Mouse (Mus musculus): ENCODE measurements around the gene Nog.

The Nog gene

DNA sequence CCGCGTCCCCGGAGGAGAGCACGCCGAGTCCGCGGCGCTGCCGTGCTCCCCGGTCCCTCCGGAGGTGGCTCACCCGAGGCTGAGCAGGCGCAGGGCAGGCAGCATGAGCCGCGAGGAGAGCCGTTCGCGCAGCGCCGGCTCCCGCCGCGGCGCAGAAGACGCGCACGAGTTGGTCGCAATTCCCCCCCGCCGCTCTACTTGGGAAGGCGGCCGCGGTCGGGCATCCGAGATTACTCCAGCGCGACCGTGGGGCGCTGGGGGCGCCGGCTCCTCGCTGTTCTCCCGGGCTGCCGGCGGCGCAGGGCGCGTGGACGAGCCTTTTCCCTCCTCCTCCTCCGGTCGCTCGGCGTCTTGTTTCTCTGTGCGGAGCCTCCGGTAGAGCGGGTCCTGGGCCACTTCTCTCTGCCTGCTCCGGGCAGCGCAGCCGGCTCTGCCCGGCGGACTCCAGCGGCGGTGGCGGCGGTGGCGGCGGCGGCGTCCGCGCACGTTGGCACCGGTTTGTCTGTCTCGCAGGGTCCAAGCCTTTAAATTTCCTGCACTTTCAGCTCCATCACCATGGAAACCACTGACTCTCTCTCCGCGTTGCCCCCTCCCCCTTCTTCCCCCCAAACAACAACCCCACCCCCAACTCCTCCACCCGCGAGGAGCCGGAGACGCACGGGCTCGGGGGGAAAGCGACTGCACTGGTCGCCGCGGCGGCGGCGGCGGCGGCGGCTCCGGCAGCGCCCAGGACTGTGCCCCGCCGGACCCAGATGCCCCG lies at the start of gene Nog:
Gene Nog (minus strand): TSS at position 277 of the 760 bp plus-strand sequence.
- peak; percentile 26 to 64 for DNase-seq (ENCODE audit: low spot score in 2 of 2)

GRCm38 (mm10) chr11:89340238-89340637 lies 38.1 kb upstream of the Nog start:
- DNase-seq (ENCODE audit: low spot score in 2 of 2) = peak in 1 of 2 experiments; percentile 16

DNA sequence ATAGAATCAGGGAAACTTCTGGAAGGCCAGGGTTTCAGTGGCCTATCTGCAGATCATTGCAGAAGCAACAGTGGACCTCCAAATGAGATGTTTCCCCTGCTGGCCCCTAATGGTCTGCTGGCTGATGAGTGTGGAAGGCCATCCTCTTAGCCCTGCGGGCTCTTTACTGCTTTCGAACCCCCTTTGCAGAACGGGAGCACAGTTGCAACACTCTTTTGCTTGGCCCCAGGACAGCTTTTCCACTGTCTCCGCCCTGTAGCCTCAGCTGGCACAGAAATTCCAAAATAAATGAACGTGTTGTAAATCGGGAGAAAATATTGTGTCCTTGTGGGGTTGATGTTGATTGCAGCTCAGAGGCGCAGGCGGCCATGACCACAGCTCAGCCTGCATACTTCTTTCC lies 37.7 kb upstream of the Nog start:
- no peak for DNase-seq (ENCODE audit: low spot score in 2 of 2)

- DNase-seq (ENCODE audit: low spot score in 2 of 2) = no peak
These were observed 35.8 kb upstream of the Nog start for GRCm38 (mm10) chr11:89337910-89338309.

- no peak for DNase-seq (ENCODE audit: low spot score in 2 of 2)
These were observed 25.2 kb upstream of the Nog start for GRCm38 (mm10) chr11:89327089-89327881.

- DNase-seq (ENCODE audit: low spot score in 2 of 2) = no peak
These were observed 19.6 kb upstream of the Nog start for GRCm38 (mm10) chr11:89321775-89322174.

DNA sequence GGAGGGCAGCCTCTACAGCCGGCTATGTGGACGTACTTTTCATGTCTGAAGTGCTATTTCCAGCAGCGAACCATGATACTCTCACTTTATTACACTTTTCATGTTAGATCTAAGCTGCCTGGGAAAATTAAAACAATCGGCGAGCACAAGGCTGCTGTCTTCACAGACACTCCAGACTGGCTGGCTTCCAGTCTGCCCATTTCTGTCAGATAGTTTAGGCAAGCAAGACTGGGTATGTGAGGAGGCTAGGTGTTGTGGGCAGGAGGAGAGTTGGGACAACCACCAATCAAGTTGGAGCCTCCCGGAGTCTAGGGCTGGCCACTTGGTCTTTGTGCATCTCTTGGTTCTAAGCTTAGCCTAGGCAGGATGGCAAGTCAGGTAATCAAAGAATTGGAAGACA lies 17.5 kb upstream of the Nog start:
- no peak for DNase-seq (ENCODE audit: low spot score in 2 of 2)

GRCm38 (mm10) chr11:89318324-89318723 lies 16.2 kb upstream of the Nog start:
- no peak for DNase-seq (ENCODE audit: low spot score in 2 of 2)

DNA sequence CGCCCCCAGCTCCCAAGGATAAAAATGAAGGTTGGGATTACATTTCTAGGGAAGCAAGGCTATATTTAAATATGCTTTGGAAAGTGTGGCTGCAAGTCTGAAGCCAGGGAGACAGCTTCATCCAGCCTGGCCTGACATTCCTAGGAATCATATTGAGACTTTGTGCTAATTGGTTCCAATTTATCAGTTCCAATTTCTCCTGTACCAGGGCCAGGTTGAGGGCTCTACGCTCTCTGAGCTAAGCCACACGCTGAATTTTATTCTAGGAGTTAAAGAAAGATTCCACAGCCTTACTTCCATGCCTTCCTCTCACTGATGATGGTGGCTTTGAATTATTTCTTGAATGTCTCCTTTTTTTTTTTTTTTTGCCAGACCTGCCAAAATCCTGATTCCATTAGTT lies 15.6 kb upstream of the Nog start:
- DNase-seq (ENCODE audit: low spot score in 2 of 2) = no peak

GRCm38 (mm10) chr11:89314374-89314773 lies 12.2 kb upstream of the Nog start:
- no peak for DNase-seq (ENCODE audit: low spot score in 2 of 2)

DNA sequence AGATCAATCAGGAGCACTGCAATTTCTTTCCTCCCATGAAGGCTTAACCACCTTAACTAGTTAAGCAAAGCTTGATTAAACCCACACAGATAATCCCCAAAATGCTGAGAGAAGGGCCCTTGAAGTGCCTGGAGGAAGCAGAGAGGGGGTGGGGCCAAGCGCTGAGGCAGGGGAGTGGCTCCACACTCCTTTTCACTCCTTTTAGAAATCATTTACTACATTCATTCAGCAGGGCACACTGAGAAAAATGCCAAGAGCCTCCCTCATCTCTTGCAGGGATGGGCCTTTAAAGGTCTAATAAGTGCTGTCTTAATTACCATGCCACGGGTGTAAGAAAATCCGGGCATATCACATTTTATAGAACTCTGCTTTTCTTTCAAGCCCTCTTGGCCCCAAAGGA lies 10.2 kb upstream of the Nog start:
- no peak for DNase-seq (ENCODE audit: low spot score in 2 of 2)

DNA sequence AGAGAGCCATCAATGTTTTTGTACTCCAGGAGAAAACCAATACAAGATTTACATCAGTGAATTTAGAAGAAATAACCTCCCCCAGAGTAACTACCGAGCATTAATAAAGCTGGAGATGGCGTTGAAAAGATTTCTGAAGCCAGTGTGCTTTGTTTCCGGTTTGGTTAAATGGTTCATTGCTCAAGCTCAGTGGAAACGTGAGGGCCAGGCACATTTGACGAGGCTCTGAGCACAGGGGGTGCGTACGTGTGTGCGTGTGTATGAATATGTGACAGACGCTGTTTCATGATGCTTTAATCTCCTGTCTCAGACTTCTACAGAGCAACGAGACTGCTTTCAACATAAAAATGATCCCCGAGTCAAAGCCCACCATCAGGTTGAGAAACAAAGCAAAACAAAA lies 8.1 kb upstream of the Nog start:
- no peak for DNase-seq (ENCODE audit: low spot score in 2 of 2)

DNA sequence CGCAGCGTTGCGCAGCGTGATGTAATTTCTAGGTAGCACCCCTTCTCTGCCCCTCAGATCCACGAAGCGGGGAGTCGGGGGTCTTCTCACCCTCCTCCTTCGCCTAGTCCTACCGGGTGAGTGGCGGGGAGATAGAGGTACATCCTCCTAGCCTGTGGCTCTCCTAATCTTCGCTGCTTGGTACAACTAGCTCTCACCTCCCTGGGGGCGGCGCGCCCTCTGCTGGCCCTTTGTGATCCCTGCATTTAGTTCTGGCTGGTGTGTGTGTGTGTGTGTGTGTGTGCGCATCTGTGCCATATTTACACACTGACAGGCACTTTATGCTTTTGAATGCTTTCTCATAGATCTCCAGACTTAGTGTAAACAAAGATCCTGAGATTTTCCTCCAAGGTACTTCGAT lies 1.3 kb upstream of the Nog start:
- DNase-seq (ENCODE audit: low spot score in 2 of 2) = peak; percentile 78 to 92

DNA sequence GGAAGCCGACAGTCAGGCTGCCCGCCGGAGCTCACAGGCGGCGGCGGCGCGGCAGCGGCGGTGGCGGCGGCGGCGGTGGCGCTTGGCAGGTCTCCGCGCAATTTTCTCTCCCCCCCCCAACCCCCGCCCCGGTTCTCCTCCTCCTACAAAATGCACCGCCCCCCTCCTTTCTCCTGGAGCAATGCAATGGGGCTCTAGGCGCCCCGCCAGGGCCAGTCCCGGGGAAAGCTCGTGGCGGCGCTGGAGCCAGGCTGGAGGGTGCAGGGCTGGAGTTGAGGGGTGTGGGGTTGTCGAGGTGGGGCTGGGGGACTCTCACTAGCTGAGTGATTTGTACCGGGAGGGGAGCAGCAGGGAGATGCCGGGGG lies 666 bp upstream of the Nog start:
- peak in 1 of 2 experiments; percentile 47 for DNase-seq (ENCODE audit: low spot score in 2 of 2)

DNA sequence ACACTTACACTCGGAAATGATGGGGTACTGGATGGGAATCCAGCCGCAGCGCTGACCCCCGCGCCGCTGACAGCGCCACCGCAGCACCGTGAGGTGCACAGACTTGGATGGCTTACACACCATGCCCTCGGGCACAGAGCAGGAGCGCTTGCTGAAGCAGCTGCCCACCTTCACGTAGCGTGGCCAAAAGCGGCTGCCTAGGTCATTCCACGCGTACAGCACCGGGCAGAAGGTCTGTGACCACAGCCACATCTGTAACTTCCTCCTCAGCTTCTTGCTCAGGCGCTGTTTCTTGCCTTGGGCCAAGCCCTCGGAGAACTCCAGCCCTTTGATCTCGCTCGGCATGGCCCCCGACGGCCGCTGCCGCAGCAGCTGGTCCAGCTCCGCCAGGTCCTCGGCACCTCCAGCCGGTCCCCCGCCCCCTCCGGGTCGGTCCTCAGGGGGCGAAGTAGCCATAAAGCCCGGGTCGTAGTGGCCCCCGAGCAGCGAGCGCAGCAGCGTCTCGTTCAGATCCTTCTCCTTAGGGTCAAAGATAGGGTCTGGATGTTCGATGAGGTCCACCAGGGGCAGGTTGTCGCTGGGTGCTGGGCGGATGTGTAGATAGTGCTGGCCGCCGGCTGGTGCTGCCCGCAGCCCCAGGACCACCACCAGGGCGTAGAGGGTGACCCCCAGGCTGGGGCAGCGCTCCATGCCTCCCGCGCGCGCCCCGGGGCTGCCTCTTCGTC lies 639 bp downstream of the Nog start:
- DNase-seq (ENCODE audit: low spot score in 2 of 2) = peak in 1 of 2 experiments; percentile 15

- no peak for DNase-seq (ENCODE audit: low spot score in 2 of 2)
These were observed 2.1 kb downstream of the Nog start for GRCm38 (mm10) chr11:89299784-89300775.

GRCm38 (mm10) chr11:89299116-89299783 lies 2.9 kb downstream of the Nog start:
- peak in 1 of 2 experiments; percentile 34 for DNase-seq (ENCODE audit: low spot score in 2 of 2)

DNA sequence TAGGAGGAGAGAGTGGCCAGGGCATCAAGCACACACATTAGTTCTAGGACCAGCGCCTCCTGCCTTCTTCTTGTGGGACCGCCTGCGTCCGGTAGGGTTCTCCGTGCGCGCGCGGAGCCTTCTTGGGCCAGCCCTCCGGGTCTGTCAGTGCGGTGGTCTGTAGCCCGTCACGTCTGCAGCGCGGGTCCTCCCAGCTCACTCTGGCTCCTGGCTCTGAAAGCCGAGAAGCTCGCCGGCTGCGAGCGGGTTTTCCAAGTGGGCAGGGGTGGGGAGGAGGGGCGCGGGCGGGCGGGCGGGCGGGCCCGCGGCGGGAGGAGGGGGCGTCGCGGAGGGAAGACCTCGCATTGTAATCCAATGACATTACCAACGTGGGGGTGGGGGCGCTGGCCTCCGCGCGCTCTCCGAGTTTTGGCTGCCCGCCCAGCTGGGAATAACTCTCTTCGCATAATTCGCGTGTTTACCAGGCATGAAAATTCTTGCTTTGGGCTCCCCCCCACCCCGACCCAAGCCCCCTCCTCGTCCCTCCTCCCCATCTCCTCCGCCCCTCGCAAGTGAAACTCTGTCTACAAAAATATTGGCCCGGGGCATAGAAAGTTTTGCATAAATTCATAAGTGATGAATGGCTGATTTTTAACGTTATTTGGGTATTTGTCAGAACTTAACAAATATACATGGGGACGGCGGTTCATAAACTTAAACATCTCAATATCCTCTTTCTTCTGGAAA lies 3.7 kb downstream of the Nog start:
- DNase-seq (ENCODE audit: low spot score in 2 of 2) = peak; percentile 29 to 62

DNA sequence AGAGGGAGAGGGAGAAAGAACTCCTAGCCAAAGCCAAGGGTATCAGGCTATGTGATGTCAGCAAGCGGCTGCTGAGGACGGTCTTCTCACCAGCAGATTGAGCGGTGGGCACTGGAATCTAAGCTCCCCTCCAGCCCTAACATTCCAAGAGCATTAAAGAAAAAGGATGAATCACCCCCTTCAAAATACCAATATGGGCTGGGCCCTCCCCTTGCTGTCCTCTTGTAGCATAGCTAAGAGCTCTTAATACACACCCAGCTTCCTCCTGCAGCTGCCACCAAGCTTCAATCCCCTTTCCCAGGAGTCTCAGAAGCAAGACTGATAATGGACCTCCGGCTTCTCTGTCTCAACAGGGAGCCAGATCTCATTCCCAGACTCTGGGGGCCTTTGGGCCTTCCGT lies 4.6 kb downstream of the Nog start:
- DNase-seq (ENCODE audit: low spot score in 2 of 2) = no peak

GRCm38 (mm10) chr11:89269809-89270361 lies 32.2 kb downstream of the Nog start:
- DNase-seq (ENCODE audit: low spot score in 2 of 2) = no peak
